Mouse (Mus musculus): ENCODE results near the gene Mup4. TPM values are rescaled to one million over a fixed set of nuclear protein-coding genes. Genes with fewer than 3 reads are reported as not detected.
A peak's percentile ranks its signal among the peaks of the same experiment; 100 is the strongest.
"Not testable (repeated sequence)": the region's sequence is repeated elsewhere in the genome, so short reads cannot be mapped to it uniquely, and the experiment has no call there.

Gene Mup4
- not detected in 2 replicates for polyA plus RNA-seq (2015; fragmentation: Nextera tagmentation; extraction: Ambion mirVana)

DNA sequence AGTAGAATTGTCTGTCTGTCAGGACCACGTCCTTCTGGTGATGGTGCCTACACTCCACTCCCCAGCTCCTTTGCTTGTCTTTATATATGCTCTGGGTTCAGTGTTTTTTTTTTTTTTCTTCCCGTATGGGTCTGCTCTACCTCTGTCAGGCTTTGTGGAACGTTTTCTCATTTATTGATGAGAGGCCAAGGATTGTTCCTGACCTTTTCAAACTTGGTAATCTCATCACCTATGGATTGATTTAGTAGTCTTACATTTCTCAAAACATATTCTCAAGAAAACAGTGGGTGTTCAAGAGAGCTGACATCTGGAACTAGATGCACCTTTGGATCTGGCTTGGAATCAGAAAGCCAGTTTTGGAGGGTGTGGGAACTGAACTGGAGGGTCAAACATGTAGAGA lies at the start of gene Mup4:
Gene Mup4, minus strand, starts transcription at position 101 of the 400 bp plus-strand sequence.
- Histone ChIP-seq H3K4me2 (no peak within 1 kb of the TSS), H3K4me1 (no peaks in the 10 kb centered on the region), H3K27ac (no peak within 1 kb of the TSS), H3K36me3 (ENCODE audit: poor library complexity, severe bottlenecking) (no peaks in the 10 kb centered on the region), H3K4me3 (no peak within 1 kb of the TSS), H3K9ac (no peak within 1 kb of the TSS), H3K27me3 (no peaks in the 10 kb centered on the region), H3K9me3 (replicated peaks) (no peaks in the 10 kb centered on the region)
- no peak for ATAC-seq
- WGBS = 81% methylated on average over 3 of the region's 3 CpGs

DNA sequence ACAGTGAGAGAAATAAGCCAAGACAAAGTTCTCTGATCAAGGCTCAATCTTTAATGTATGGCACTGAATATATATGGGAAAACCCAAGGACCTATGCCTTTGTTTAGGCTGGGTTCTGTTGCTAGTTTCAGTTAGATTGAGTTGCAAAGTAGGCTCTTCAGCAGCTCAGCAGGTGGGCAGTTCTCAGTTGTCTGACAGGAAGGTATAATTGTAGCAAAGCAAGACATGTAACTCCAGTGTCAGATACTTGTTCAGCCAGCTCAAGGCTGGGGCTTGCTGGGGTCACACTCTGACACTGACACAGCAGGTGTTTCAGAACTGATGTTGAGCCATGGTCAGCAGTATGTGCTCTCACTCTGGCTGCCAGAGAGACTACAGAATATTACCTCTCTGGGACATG lies 37.4 kb upstream of the Mup4 start:
- not testable (repeated sequence) for H3K9me3 ChIP-seq (replicated peaks); ATAC-seq; H3K9ac ChIP-seq; H3K4me2 ChIP-seq; H3K4me3 ChIP-seq; H3K27me3 ChIP-seq; H3K27ac ChIP-seq; H3K36me3 ChIP-seq (ENCODE audit: poor library complexity, severe bottlenecking); H3K4me1 ChIP-seq

GRCm38 (mm10) chr4:59963405-59964344 lies 3.2 kb upstream of the Mup4 start, which contains the start of gene Mup6:
TSS of gene Mup6 (plus strand) at chr4:59964294.
- H3K4me1 ChIP-seq = no peaks in the 10 kb centered on the region
- H3K4me3 ChIP-seq = no peak within 1 kb of the TSS
- H3K9ac ChIP-seq = no peak within 1 kb of the TSS
- no peak within 1 kb of the TSS for H3K27ac ChIP-seq
- H3K9me3 ChIP-seq (replicated peaks) = no peaks in the 10 kb centered on the region
- WGBS = 32% methylated on average over 3 of the region's 3 CpGs
- H3K36me3 ChIP-seq (ENCODE audit: poor library complexity, severe bottlenecking) = no peaks in the 10 kb centered on the region
- H3K4me2 ChIP-seq = no peak within 1 kb of the TSS
- no peak for ATAC-seq
- no peaks in the 10 kb centered on the region for H3K27me3 ChIP-seq

- Histone ChIP-seq H3K27ac (no peak overlapping the region), H3K36me3 (ENCODE audit: poor library complexity, severe bottlenecking) (no peaks in the 10 kb centered on the region)
- WGBS = 81% methylated on average over 2 of the region's 2 CpGs
Measured at GRCm38 (mm10) chr4:59937543-59937942, 23.0 kb downstream of the Mup4 start.

GRCm38 (mm10) chr4:59932505-59933281 lies 27.8 kb downstream of the Mup4 start:
- Histone ChIP-seq H3K4me1 (no peaks in the 10 kb centered on the region), H3K9me3 (replicated peaks) (no peaks in the 10 kb centered on the region), H3K9ac (no peak overlapping the region), H3K27ac (no peak overlapping the region), H3K27me3 (no peaks in the 10 kb centered on the region), H3K4me2 (no peak overlapping the region), H3K4me3 (no peak overlapping the region), H3K36me3 (ENCODE audit: poor library complexity, severe bottlenecking) (no peaks in the 10 kb centered on the region)
- peak; percentile 71 for ATAC-seq
- 56% methylated on average over 6 of the region's 6 CpGs for WGBS

More at GRCm38 (mm10) chr4:59937543-59937942, 23.0 kb downstream of the Mup4 start:
- Histone ChIP-seq H3K4me3 (no peak overlapping the region), H3K4me2 (no peak overlapping the region), H3K4me1 (no peaks in the 10 kb centered on the region), H3K9ac (no peak overlapping the region), H3K27me3 (no peaks in the 10 kb centered on the region), H3K9me3 (replicated peaks) (no peaks in the 10 kb centered on the region)
- no peak for ATAC-seq

GRCm38 (mm10) chr4:59928347-59928746 lies 32.2 kb downstream of the Mup4 start:
- Histone ChIP-seq H3K4me1 (no peaks in the 10 kb centered on the region), H3K9ac (no peak overlapping the region), H3K4me3 (no peak overlapping the region), H3K9me3 (replicated peaks) (no peaks in the 10 kb centered on the region), H3K27me3 (no peaks in the 10 kb centered on the region), H3K27ac (no peak overlapping the region), H3K36me3 (ENCODE audit: poor library complexity, severe bottlenecking) (no peaks in the 10 kb centered on the region), H3K4me2 (no peak overlapping the region)
- 0 out of 2 replicates have a peak, but pooled peaks have one; percentile 54 for ATAC-seq
- WGBS = 27% methylated on average over 6 of the region's 6 CpGs

- H3K27me3 ChIP-seq = no peaks in the 10 kb centered on the region
- H3K36me3 ChIP-seq (ENCODE audit: poor library complexity, severe bottlenecking) = no peaks in the 10 kb centered on the region
- H3K9me3 ChIP-seq (replicated peaks) = no peaks in the 10 kb centered on the region
- WGBS = 89% methylated on average over 3 of the region's 3 CpGs
- H3K4me3 ChIP-seq = no peak overlapping the region
- H3K9ac ChIP-seq = no peak overlapping the region
- H3K4me1 ChIP-seq = no peaks in the 10 kb centered on the region
- H3K27ac ChIP-seq = no peak overlapping the region
- peak; percentile 16; the same call in 1 of the 2 replicates for ATAC-seq
- no peak overlapping the region for H3K4me2 ChIP-seq
Measured at GRCm38 (mm10) chr4:59927666-59928065, 32.8 kb downstream of the Mup4 start.

DNA sequence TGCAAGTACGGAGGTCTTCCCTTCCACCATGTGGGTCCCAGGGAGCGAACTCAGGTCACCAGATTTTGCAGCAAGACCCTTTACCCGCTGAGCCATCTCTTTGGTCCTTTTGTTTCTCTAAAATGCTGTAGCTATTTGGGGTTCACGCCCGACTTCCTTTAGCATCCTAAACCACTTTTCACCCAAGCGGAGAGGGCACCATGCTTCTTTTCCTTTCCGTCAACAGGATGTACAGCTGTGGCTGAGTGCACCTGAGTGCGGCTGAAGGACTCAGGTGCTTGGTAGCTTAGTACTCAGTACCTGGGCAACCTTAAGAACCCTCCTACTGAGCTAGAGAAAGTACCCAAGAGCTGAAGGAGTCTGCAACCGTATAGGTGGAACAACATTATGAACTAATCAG lies 35.4 kb downstream of the Mup4 start:
- H3K4me2 ChIP-seq = no peak overlapping the region
- no peaks in the 10 kb centered on the region for H3K36me3 ChIP-seq (ENCODE audit: poor library complexity, severe bottlenecking)
- no peak overlapping the region for H3K9ac ChIP-seq
- H3K27me3 ChIP-seq = no peaks in the 10 kb centered on the region
- H3K27ac ChIP-seq = no peak overlapping the region
- H3K4me1 ChIP-seq = no peaks in the 10 kb centered on the region
- ATAC-seq = no peak
- WGBS = 86% methylated on average over 9 of the region's 9 CpGs
- H3K4me3 ChIP-seq = no peak overlapping the region
- no peaks in the 10 kb centered on the region for H3K9me3 ChIP-seq (replicated peaks)

DNA sequence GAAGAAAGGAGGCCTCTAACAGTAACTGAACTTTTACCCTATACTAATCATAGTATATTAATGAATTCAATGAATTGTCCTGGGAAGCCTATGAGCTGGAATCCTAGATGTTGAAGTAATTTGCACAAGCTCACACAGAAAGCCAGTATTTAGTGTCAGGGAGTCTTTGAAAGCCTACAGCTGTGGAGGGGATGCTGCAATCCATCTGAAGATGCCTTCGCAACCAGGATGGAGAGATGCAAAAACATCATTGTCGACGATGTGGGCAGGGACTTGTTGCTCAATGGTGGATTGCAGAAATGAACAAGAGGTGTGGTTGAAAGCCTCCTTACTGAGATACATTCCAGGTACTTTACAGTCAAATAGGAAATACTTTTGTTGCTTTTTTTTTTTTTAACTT lies 42.5 kb downstream of the Mup4 start:
- WGBS = 92% methylated on average over 3 of the region's 3 CpGs
- Histone ChIP-seq H3K4me3 (no peak overlapping the region), H3K9ac (no peak overlapping the region), H3K36me3 (ENCODE audit: poor library complexity, severe bottlenecking) (no peaks in the 10 kb centered on the region), H3K4me2 (no peak overlapping the region), H3K27me3 (peaks cover 21% of the 10 kb centered on the region), H3K4me1 (no peaks in the 10 kb centered on the region), H3K27ac (no peak overlapping the region), H3K9me3 (replicated peaks) (no peaks in the 10 kb centered on the region)
- ATAC-seq = no peak

DNA sequence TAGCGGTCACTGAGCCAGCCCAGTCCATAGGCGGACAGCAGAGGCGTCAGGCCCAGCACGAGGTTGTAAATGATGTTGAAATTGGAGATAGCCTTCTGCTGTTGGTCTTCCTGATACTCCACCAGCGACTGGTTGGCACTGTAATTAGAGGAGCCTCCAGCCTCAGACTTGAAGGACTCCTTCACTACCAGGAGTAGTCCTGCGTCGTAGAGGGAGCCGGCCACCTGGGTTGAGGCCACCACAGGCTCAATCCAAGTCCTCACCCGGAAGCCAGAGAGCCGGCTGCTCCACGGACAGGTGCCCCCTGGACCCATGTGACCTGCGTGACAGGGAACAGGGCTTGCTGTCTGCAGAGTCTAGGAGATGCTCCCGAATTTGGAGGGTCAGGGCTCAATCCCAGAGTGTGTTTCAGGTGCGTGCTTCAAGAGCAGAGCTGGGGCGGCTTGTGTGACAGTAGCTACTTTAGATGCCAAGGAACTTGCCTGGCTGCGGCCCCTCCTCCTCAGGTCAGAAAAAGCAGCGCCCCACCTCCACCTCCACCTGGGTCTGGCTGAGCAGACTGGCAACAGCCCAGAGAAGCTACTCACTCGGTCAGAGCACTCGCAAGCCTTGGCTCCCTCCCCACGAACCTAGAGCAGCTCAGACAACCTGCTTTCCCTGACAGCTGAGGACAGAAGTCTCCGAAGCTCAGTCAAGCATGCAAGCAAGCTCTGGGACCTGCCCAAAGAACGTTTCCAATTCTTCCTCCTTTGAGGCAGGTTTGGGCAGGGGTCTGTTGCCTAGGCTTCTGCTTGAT lies 45.7 kb downstream of the Mup4 start, which contains the start of gene Slc46a2:
Gene Slc46a2, minus strand, starts transcription at position 449 of the 796 bp plus-strand sequence.
- H3K4me3 ChIP-seq = no peak within 1 kb of the TSS

GRCm38 (mm10) chr4:59908785-59909184 lies 51.7 kb downstream of the Mup4 start:
- no peak overlapping the region for H3K9ac ChIP-seq
- no peak overlapping the region for H3K4me2 ChIP-seq
- H3K4me1 ChIP-seq = no peaks in the 10 kb centered on the region
- ATAC-seq = no peak
- peaks cover 5% of the 10 kb centered on the region for H3K27me3 ChIP-seq
- no peak overlapping the region for H3K27ac ChIP-seq
- WGBS = 90% methylated on average over 2 of the region's 2 CpGs
- H3K9me3 ChIP-seq (replicated peaks) = no peaks in the 10 kb centered on the region
- H3K36me3 ChIP-seq (ENCODE audit: poor library complexity, severe bottlenecking) = no peaks in the 10 kb centered on the region
- H3K4me3 ChIP-seq = no peak overlapping the region

More for the DNA sequence above, 45.7 kb downstream of the Mup4 start, which contains the start of gene Slc46a2:
- H3K9me3 ChIP-seq (replicated peaks) = no peaks in the 10 kb centered on the region
- no peaks in the 10 kb centered on the region for H3K4me1 ChIP-seq
- no peak for ATAC-seq
- WGBS = 24% methylated on average over 22 of the region's 22 CpGs
- H3K27me3 ChIP-seq = peaks cover 21% of the 10 kb centered on the region
- H3K4me2 ChIP-seq = no peak within 1 kb of the TSS
- no peak within 1 kb of the TSS for H3K27ac ChIP-seq
- no peaks in the 10 kb centered on the region for H3K36me3 ChIP-seq (ENCODE audit: poor library complexity, severe bottlenecking)
- no peak within 1 kb of the TSS for H3K9ac ChIP-seq

Measured in forebrain, embryonic 13.5 days (tissue).